Mouse (Mus musculus): ENCODE measurements around the gene Irf5. TPM values are rescaled to one million over a fixed set of nuclear protein-coding genes. Genes with fewer than 3 reads are reported as not detected.

Gene Irf5
- polyA plus RNA-seq, 1 experiment from 2014 or later = 2.7 TPM

DNA sequence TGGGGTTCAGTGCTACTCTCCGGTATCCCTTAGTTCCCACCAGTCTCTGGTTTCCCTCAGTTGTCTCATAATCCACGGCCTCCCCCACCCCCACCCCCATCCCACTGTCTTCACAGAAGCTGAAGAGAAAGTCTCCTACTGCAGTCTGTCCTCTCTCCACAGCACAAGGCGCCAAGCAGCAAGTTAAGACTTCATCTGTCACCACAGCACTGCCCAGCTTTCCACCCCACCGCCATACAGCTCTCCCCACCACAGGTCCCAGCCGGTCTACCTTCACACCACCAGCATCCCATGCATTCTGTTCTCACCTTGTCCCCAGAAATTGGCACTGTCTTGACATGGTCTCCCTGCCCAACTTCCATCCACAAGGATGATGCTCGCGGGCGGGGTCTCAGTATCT is 19.6 kb upstream of the Irf5 start:
- Histone ChIP-seq H3K4me1 (peaks cover 19% of the 10 kb centered on the region), H3K36me3 (peaks cover 10% of the 10 kb centered on the region; the same call in 1 of the 2 replicates), H3K27ac (peak overlapping the region; percentile 18; the same call in 1 of the 2 replicates), H3K9ac (peak overlapping the region; percentile 73), H3K4me3 (peak overlapping the region; percentile 71), H3K27me3 (0 out of 2 replicates have a peak, but pooled peaks cover 3% of the 10 kb centered on the region), H3K9me3 (no peaks in the 10 kb centered on the region), H3K4me2 (replicated peaks) (peak overlapping the region; percentile 63)
- WGBS = 21% methylated on average over 8 of the region's 8 CpGs
- 0 out of 2 replicates have a peak, but pooled peaks have one; percentile 22 for ATAC-seq (ENCODE audit: insufficient number of reproducible peaks, insufficient read depth, low FRiP score, low TSS enrichment)

DNA sequence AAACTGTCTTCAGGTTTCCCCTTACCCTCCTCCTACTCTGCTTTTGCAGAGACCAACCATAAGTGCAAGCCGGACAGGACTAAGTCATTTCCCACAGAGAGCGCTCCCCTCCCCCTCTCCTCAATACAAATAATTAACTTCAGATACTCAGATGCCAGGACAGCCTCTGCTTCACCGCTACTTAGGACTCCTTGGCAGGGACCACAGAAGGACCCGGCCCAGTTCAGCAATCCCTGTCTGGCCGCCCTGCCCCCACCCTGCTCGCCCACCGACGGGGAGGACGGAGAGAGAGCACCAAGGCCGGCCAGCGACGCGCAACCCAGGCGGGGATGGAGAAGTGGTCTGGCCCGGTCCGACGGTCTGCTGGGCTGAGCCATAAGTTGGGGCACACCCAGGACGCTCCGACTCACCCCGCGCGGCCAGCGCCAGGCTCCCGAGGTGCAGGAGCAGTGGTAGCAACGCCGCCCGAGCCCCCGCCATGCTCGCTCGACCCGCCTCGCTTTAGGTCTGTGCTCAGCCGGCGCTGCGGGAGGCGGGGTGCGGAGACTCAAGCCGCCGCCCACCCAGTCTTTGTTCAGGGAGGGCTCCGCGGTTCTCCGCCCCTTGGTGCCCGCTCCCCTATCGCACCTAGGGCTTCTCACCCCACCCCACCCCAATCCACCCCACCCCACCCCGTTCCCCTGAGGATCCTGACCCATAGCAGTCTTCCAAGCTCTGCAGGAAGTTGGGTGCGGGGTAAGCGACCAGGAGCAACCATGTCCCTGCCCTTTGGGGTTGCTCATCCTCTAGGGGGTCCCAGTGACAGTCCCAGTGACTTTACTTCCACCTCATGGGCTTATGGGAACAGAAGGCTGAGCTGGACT is 18.7 kb upstream of the Irf5 start, which contains the start of gene Kcp:
Kcp (minus strand) TSS at position 506 of the 863 bp plus-strand sequence.
- H3K27ac ChIP-seq = peak within 1 kb of the TSS; percentile 18
- 2% methylated on average over 47 of the region's 47 CpGs for WGBS
- peak within 1 kb of the TSS; percentile 63 for H3K4me2 ChIP-seq (replicated peaks)
- peaks cover 19% of the 10 kb centered on the region for H3K4me1 ChIP-seq
- H3K9ac ChIP-seq = peak within 1 kb of the TSS; percentile 73
- H3K27me3 ChIP-seq = 0 out of 2 replicates have a peak, but pooled peaks cover 3% of the 10 kb centered on the region
- peaks cover 10% of the 10 kb centered on the region; the same call in 1 of the 2 replicates for H3K36me3 ChIP-seq
- H3K9me3 ChIP-seq = no peaks in the 10 kb centered on the region
- peak; percentile 77 for ATAC-seq (ENCODE audit: insufficient number of reproducible peaks, insufficient read depth, low FRiP score, low TSS enrichment)
- H3K4me3 ChIP-seq = peak within 1 kb of the TSS; percentile 71

DNA sequence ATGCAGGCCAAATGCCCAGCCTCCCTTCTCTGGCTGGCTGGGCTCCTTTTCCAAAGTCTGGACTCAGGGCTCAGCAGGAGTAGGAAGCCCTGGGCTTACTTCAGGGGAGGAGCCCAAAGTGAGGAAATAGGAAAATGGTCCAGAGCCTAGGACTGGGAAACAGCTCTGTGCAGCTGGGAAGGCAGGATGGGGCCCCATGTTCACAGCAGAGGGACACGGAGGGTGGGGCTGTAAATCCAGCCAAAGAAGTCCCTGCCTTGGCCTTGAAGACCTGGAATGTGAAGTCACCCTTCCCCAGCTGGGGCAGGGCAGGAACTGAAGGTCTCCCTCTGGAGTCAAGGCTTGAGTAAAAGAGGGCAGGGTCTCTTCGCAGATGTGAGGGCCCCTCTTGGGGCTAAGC is 17.3 kb upstream of the Irf5 start:
- ATAC-seq (ENCODE audit: insufficient number of reproducible peaks, insufficient read depth, low FRiP score, low TSS enrichment) = no peak
- Histone ChIP-seq H3K4me3 (no peak overlapping the region), H3K27me3 (0 out of 2 replicates have a peak, but pooled peaks cover 3% of the 10 kb centered on the region), H3K36me3 (peaks cover 3% of the 10 kb centered on the region; the same call in 1 of the 2 replicates), H3K9ac (no peak overlapping the region), H3K9me3 (no peaks in the 10 kb centered on the region), H3K27ac (no peak overlapping the region), H3K4me2 (replicated peaks) (no peak overlapping the region), H3K4me1 (peaks cover 25% of the 10 kb centered on the region)
- WGBS = 48% methylated on average over 2 of the region's 2 CpGs

DNA sequence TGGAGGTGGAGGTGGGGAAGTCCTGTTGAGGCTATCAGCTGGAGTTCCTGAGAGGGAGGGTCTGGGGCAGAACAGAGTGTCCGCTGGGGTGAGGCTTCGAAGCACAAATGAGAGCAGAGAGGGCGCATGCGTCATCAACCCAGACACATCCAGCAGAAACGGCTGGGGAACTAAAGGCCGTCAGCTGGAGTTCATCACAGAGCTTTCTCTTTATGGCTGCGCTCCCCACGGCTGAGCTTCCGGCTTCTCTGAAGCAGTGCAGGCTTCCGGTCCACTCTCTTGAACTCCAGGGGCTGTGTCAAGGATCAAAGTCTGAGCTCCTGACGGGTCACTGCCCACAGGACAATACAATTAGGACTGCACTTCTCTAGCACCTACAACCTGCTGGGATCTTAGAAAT is 13.1 kb upstream of the Irf5 start:
- ATAC-seq (ENCODE audit: insufficient number of reproducible peaks, insufficient read depth, low FRiP score, low TSS enrichment) = peak; percentile 36; the same call in 1 of the 2 replicates
- Histone ChIP-seq H3K27me3 (no peaks in the 10 kb centered on the region), H3K4me2 (replicated peaks) (peak overlapping the region; percentile 40), H3K9me3 (no peaks in the 10 kb centered on the region), H3K36me3 (no peaks in the 10 kb centered on the region), H3K9ac (no peak overlapping the region), H3K4me1 (peaks cover 12% of the 10 kb centered on the region; the same call in 1 of the 2 replicates), H3K4me3 (0 out of 2 replicates have a peak overlapping the region, but pooled peaks have one; percentile 11), H3K27ac (peak overlapping the region; percentile 56)
- WGBS = 0% methylated on average over 11 of the region's 11 CpGs

DNA sequence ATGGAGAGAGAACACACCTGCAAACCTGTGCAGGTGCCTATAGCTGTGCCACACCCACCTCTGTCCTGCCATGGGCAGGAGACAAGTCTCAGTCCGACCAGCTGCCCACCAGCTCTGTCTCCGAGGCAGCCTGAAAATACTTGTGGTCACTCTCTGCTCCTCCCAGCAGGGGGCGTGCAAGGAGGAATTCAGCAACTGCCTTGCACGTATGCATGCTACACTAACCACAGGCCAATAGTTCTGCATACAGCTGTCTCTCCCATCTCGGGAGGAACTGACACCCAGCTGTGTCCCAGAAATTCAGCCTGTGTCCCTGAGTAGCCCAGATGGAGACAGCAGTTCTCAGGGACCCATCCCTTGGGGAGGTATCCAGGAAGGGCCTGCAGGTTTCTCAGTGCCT is 9.3 kb upstream of the Irf5 start:
- H3K9me3 ChIP-seq = no peaks in the 10 kb centered on the region
- ATAC-seq (ENCODE audit: insufficient number of reproducible peaks, insufficient read depth, low FRiP score, low TSS enrichment) = no peak
- no peaks in the 10 kb centered on the region for H3K36me3 ChIP-seq
- H3K9ac ChIP-seq = no peak overlapping the region
- H3K4me1 ChIP-seq = peaks cover 7% of the 10 kb centered on the region; the same call in 1 of the 2 replicates
- H3K27me3 ChIP-seq = no peaks in the 10 kb centered on the region
- H3K27ac ChIP-seq = no peak overlapping the region
- H3K4me2 ChIP-seq (replicated peaks) = no peak overlapping the region
- H3K4me3 ChIP-seq = no peak overlapping the region
- WGBS = 8% methylated on average over 5 of the region's 5 CpGs

DNA sequence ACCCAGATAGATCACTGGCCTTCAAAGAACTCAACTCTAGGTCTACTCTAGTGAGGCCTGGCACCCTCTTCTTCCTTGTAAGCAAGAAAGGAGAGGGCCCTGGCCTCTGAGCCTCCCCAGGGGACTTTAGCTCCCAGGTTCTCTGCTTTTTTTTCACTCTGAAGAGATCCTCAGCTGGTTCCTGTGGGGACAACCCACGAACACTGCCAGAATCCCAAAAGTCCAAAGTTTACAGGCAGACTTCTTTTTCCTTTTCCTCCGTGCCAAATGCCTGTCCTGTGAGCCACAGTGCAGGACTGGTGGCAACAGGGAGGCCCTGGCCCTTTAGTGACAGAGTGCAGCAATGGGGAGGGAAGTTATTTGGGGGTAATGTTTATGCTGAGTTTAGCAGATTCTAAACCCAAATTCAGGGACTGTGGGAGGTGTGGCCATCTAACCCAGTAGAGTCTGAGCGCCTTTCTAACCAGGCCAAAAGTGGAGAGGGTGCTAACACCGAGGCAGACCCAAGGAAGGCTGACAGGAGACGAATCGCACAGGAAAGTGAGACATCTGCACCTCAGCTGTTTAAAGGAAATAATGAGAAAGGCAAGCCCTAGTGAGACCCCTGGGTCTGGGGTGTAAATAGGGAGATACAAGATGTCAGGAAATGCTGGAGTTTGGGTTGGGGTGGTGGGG is 3.7 kb upstream of the Irf5 start:
- WGBS = 70% methylated on average over 6 of the region's 6 CpGs
- no peak overlapping the region for H3K27ac ChIP-seq
- no peak for ATAC-seq (ENCODE audit: insufficient number of reproducible peaks, insufficient read depth, low FRiP score, low TSS enrichment)

DNA sequence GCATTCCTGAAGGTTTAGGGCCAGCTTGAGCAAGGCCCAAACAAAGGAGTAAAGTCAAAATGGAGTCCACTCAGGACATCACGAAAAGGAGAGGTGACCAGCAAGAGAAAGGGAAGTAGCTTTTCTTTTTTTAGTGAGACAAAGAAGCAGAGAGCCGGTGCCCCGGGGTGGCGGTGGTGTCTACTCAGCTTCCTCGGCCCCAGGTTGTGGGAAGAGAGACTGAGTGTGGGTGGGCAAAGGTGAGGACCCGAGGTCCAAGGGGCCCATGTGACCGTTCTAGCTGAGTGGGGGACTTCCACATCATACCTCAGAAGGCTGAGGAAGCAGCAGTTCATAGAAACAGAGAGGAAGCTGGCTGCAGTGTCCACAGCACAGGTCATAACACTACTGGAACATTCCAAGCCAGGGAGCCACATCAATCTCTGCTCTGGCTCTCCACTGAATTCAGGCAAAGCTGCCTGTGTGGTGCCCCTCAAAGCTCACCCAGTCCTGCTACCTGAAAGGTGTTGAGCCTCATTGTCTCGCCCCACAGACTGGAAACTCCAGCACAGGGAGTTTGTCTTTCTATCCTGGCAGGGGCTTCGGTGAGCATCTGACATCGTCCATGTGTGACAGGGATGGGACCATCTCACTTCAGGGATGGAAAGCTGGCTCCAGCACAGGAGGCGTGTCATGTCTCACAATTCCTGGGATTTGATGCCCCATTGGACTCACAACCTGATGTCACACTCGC is 3.0 kb upstream of the Irf5 start:
- 82% methylated on average over 12 of the region's 12 CpGs for WGBS
- Histone ChIP-seq H3K36me3 (no peaks in the 10 kb centered on the region), H3K4me1 (peaks cover 16% of the 10 kb centered on the region), H3K27me3 (peaks cover 24% of the 10 kb centered on the region), H3K4me2 (replicated peaks) (no peak overlapping the region), H3K4me3 (no peak overlapping the region), H3K9me3 (no peaks in the 10 kb centered on the region), H3K9ac (no peak overlapping the region), H3K27ac (no peak overlapping the region)
- ATAC-seq (ENCODE audit: insufficient number of reproducible peaks, insufficient read depth, low FRiP score, low TSS enrichment) = no peak

More for the DNA sequence above, 3.7 kb upstream of the Irf5 start:
- Histone ChIP-seq H3K36me3 (no peaks in the 10 kb centered on the region), H3K9me3 (no peaks in the 10 kb centered on the region), H3K27me3 (peaks cover 17% of the 10 kb centered on the region), H3K4me1 (peaks cover 10% of the 10 kb centered on the region), H3K9ac (no peak overlapping the region), H3K4me3 (no peak overlapping the region), H3K4me2 (replicated peaks) (no peak overlapping the region)

DNA sequence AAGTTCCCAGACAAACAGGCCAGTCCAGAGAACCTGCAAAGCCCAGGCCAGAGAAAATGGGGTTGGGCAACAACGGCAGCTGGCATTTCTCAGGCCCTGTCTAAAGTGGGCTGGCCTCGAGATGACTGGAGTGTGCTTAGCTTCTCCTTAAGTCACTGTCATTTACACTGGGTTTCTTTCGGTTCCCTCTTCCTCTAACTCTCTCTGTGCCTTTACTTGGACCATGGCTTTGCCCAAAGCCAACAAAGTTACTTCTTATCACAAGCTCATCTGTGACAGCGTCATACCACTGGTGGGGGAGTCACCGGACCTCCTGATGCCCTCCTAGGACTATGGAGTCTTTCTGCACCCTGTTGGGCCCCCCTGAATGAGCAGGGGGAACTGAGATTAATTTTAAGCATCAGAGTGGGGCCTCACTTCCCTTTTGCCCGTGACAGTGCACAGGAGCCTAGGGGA is 2.4 kb upstream of the Irf5 start:
- H3K4me2 ChIP-seq (replicated peaks) = no peak overlapping the region
- H3K27ac ChIP-seq = no peak overlapping the region
- no peak for ATAC-seq (ENCODE audit: insufficient number of reproducible peaks, insufficient read depth, low FRiP score, low TSS enrichment)
- H3K4me3 ChIP-seq = no peak overlapping the region
- H3K9ac ChIP-seq = no peak overlapping the region
- H3K4me1 ChIP-seq = peaks cover 17% of the 10 kb centered on the region
- no peaks in the 10 kb centered on the region for H3K36me3 ChIP-seq
- WGBS = 65% methylated on average over 6 of the region's 6 CpGs
- peaks cover 30% of the 10 kb centered on the region for H3K27me3 ChIP-seq
- no peaks in the 10 kb centered on the region for H3K9me3 ChIP-seq

DNA sequence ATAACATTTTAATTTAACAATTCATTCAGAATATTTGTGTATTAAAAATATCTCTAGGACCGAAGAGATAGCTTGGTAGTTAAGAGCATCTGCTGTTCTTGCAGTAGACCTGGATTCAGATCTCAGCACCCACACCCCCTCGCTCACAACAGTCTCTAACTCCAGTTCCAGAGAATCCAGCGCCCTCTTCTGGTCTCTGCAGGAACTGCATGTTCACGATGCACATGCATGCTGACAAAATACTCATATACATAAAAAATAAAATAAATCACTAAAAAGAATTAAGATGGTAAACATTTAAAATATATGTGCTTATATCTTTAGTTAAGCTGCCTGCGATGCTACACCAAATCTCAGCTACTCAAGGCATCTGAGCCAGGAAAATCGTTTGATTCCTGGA is 1.2 kb upstream of the Irf5 start:
- Histone ChIP-seq H3K27me3 (peaks cover 42% of the 10 kb centered on the region), H3K36me3 (no peaks in the 10 kb centered on the region), H3K4me3 (no peak overlapping the region), H3K9me3 (no peaks in the 10 kb centered on the region), H3K4me1 (peaks cover 22% of the 10 kb centered on the region), H3K4me2 (replicated peaks) (no peak overlapping the region), H3K9ac (no peak overlapping the region), H3K27ac (no peak overlapping the region)
- 67% methylated on average over 6 of the region's 6 CpGs for WGBS
- no peak for ATAC-seq (ENCODE audit: insufficient number of reproducible peaks, insufficient read depth, low FRiP score, low TSS enrichment)

DNA sequence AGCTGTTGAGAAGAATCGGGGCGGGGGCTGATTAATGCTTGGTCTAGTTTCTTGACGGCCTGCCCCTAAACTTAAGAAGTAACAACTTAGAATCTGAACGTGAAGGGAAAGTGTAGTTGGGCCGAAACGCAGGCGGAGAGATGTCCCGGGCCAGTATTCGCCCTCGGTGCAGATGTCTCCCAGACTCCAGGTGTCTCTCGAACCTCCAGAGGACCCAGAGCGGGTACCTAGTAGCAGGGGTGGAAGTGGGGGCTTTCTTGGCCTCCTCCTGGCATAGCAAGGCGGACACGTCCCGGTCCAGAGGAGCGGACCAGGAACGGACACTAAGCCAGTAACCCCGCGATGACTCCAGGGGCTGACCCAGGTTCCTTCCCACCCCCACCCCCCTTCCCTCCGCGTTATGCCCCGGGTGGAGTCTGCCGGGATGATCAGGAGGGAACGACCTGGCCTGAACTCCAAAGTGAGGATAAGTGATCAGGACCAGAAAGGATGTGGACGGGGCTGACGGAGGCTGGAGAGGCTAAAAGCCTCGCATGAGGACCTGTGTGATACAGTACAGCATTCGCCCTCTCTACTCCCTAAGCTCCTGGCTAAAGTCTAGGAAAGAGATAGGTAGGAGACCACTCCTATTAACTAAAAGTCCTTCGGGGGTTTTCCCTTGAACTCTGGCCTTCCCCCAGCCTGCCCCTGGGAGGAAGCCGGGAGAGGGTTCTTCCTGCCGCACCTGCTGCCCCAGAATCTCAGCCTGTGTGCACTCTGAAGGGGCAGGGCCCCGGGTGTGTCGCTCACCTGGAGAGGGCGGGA is 1.1 kb downstream of the Irf5 start:
- Histone ChIP-seq H3K9ac (no peak overlapping the region), H3K4me3 (peak overlapping the region; percentile 57), H3K4me2 (replicated peaks) (peak overlapping the region; percentile 100), H3K36me3 (no peaks in the 10 kb centered on the region), H3K4me1 (peaks cover 22% of the 10 kb centered on the region), H3K9me3 (no peaks in the 10 kb centered on the region), H3K27ac (no peak overlapping the region), H3K27me3 (peaks cover 50% of the 10 kb centered on the region)
- no peak for ATAC-seq (ENCODE audit: insufficient number of reproducible peaks, insufficient read depth, low FRiP score, low TSS enrichment)
- WGBS = 5% methylated on average over 34 of the region's 34 CpGs

Data from embryonic facial prominence, embryonic 12.5 days (tissue).